Mouse (Mus musculus) forebrain, embryonic 10.5 days (tissue): ENCODE measurements around the gene Piwil4. TPM values are rescaled to one million over a fixed set of nuclear protein-coding genes. Genes with fewer than 3 reads are reported as not detected.
"Not testable (repeated sequence)": the region's sequence is repeated elsewhere in the genome, so short reads cannot be mapped to it uniquely, and the experiment has no call there.

ENCODE experiments used
- DNase-seq: peaks from one replicate; pipeline ENCODE4 v3.0.0-alpha.2; 2017; ENCODE audit warnings: low spot score; ENCODE audit errors: extremely low spot score
- H3K27ac ChIP-seq: fragments of 300-500 bp; sonication (generic); 2 replicates; pipeline ENCODE4 v1.5.1; 2016; ENCODE audit warnings: mild to moderate bottlenecking
- H3K27me3 ChIP-seq: fragments of 300-500 bp; sonication (generic); 2 replicates; pipeline ENCODE4 v1.6.1; 2016; ENCODE audit warnings: mild to moderate bottlenecking; ENCODE audit not compliant: poor library complexity, severe bottlenecking
- H3K36me3 ChIP-seq: fragments of 300-500 bp; sonication (generic); replicated peaks from 2 replicates; pipeline ENCODE4 v1.6.1; 2016; ENCODE audit warnings: mild to moderate bottlenecking, moderate library complexity
- H3K4me1 ChIP-seq: fragments of 300-500 bp; sonication (generic); 2 replicates; pipeline ENCODE4 v1.6.1; 2016
- H3K4me3 ChIP-seq: fragments of 300-500 bp; sonication (generic); 2 replicates; pipeline ENCODE4 v1.5.1; 2016; ENCODE audit warnings: mild to moderate bottlenecking, moderate library complexity
- H3K9me3 ChIP-seq: fragments of 300-500 bp; sonication (generic); 2 replicates; pipeline ENCODE4 v1.6.1; 2016; ENCODE audit warnings: mild to moderate bottlenecking, moderate library complexity
- WGBS: fragments of 180-500 bp; shearing (Covaris S2); methylation state at CpG from one replicate; pipeline ENCODE4 v1.1.7; 2016; 5-methylcytosine and 5-hydroxymethylcytosine counted together
- polyA plus RNA-seq: library from polyadenylated mRNA; unstranded; fragments of >200 nt; fragmentation: Nextera tagmentation; extraction: Ambion mirVana; gene quantifications from 2 replicates; pipeline ENCODE4 v1.2.1, GENCODE M21; 2016

Gene Piwil4
- polyA plus RNA-seq, 1 experiment from 2014 or later = 0.14 TPM

DNA sequence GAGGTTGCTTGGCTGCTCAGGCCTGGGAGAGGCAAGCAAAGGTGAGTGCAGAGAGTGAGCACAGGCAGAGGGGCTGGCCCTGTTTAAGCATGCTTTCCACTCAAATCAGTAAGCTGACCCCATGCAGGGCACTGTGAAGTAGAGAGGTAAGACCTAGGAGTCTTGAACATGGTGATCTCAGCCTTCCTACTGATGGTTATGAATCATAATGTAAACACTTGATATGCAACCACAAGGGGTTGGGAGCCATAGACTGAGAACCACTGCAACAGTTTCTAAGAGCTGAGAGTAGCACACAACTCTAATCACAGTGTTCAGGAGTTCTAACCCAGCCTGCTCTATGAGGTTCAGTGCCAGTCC is 22.2 kb downstream of the Piwil4 start:
- Histone ChIP-seq H3K4me1 (peaks cover 4% of the 10 kb centered on the region; the same call in 1 of the 2 replicates), H3K27me3 (0 out of 2 replicates have a peak, but pooled peaks cover 8% of the 10 kb centered on the region), H3K36me3 (no peaks in the 10 kb centered on the region), H3K27ac (0 out of 2 replicates have a peak overlapping the region, but pooled peaks have one; percentile 9), H3K4me3 (no peak overlapping the region), H3K9me3 (no peaks in the 10 kb centered on the region)
- no peak for DNase-seq

DNA sequence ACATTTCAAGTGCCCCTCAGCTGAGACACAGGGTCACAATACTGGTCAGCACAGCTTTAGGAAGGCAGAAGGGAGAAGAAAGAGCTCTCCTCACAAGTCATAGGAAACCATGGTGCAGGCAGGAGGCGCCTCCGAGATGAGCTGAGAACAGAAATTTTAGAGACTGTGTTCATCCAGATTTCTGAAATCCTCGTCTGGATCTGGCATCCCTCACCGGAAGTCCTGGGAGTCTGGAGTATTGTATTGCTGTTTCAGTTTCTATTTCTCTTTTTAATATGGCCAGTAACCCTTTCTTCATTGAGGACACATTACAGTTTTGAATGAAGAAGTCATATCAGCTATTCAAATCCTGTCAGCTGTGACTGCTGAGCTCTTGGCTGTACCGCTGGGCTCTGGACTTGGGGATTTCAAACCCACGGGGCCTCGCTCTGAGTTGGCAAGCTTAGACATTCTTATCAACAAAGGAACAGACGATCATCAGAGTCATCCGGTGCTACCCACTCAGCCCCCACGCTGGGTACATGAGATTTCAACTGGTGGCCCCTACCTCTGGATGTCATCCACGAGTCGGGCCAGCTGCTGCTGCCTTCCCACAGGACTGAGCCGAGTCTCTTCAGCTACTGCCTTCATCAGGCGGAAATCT is 22.7 kb downstream of the Piwil4 start:
- DNase-seq = no peak
- Histone ChIP-seq H3K9me3 (no peaks in the 10 kb centered on the region), H3K27ac (0 out of 2 replicates have a peak overlapping the region, but pooled peaks have one; percentile 9), H3K27me3 (0 out of 2 replicates have a peak, but pooled peaks cover 8% of the 10 kb centered on the region), H3K4me3 (no peak overlapping the region), H3K4me1 (peaks cover 4% of the 10 kb centered on the region; the same call in 1 of the 2 replicates), H3K36me3 (no peaks in the 10 kb centered on the region)
- WGBS = 75% methylated on average over 14 of the region's 14 CpGs

DNA sequence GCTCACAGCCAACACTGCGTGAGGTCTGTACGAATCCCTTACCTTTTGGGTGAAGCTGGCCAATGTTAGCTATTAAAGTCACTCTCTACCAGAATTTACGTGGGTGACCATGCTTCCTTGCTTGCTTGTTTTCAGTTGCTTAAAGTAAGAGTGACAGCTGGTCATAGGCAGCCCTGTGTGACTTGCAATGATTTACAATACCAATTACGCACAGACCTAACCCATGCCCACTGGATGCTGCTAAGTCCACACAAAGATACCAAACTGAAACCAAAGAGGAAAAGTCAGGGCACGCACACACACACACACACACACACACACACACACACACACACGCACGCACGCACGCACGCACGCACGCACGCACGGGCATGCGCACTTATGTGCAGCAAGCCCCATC is 25.3 kb downstream of the Piwil4 start:
- WGBS = 92% methylated on average over 15 of the region's 15 CpGs
- no peak overlapping the region for H3K27ac ChIP-seq
- no peaks in the 10 kb centered on the region for H3K9me3 ChIP-seq
- no peak overlapping the region for H3K4me3 ChIP-seq
- H3K4me1 ChIP-seq = peaks cover 4% of the 10 kb centered on the region; the same call in 1 of the 2 replicates
- no peaks in the 10 kb centered on the region for H3K36me3 ChIP-seq
- no peak for DNase-seq
- no peaks in the 10 kb centered on the region for H3K27me3 ChIP-seq

DNA sequence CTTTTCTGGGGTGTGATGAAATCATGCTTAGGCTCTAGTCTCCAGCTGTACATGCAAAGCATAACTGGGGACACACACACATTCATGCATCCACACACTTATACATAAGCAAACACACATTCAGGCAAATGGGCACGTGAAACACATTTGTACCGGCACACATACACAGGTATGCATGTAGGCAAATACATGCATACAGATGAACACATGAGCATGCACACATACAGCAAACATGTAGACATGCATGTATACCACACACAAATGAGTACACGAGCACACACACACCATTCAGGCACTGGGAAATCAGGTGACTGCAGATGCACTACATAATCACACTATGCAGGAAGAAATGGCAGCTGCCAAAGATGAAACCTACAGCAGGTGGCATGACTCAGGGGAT is 29.6 kb downstream of the Piwil4 start:
- no peaks in the 10 kb centered on the region for H3K27me3 ChIP-seq
- DNase-seq = no peak
- 87% methylated on average over 3 of the region's 3 CpGs for WGBS
- no peak overlapping the region for H3K4me3 ChIP-seq
- no peaks in the 10 kb centered on the region for H3K9me3 ChIP-seq
- H3K4me1 ChIP-seq = no peaks in the 10 kb centered on the region; the same call in 1 of the 2 replicates
- no peaks in the 10 kb centered on the region for H3K36me3 ChIP-seq
- H3K27ac ChIP-seq = no peak overlapping the region

DNA sequence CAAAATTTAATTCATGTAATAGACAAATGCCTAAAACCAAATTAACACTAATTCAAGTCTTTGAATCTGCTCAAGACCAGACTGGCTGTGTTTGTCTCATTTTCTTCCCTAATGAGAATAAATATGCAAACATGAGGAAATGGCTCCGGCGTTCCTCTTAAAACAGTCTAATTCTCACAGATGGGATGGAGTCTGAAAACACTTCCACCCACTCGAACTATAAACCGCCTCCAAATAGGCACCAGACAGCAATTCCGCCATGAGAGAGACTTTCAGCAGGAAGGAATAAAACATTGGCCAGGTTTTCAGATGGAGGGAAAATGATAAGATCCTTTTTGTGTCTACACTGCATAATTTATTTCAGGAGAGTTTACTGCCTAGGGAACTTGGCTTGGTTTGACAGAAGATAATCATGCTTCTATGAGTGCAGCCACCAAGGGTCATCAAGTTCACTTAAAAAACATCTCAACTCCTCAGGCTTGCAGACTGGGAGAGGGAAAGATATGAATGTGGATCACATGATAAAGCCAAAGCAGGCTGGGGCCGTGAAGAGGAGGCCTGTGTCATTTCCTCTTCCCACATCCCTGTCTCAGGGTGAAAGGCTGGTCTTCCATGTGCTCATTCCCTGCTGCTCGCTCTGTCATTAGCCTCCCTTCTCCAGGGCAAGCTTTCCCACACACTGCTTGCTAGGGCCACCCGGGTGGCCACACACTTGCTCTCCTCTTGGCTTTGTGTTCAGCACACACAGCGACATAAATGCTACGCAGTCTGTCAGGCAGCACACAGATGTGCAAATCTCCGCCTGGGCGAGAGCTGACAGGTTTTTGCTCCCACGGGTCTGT is 35.0 kb downstream of the Piwil4 start:
- no peak overlapping the region for H3K4me3 ChIP-seq
- 85% methylated on average over 13 of the region's 13 CpGs for WGBS

DNA sequence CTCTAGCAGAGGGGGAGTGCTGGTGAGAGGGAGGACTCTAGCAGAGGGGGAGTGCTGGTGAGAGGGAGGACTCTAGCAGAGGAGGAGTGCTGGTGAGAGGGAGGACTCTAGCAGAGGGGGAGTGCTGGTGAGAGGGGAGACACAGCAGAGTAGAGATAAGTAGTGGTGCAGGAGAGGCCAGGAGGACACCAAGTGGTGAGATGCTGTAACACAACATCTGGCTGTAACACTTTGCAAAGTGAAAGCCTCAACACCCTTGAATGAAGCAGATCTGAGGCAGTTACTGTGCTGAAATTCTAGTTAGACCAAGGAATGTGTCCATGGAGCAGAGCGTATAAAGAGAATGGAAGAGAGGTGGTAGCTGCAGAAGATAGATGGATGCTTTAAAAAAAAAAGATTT is 39.7 kb downstream of the Piwil4 start:
- H3K27me3 ChIP-seq, H3K4me3 ChIP-seq, H3K36me3 ChIP-seq, H3K27ac ChIP-seq, DNase-seq, H3K9me3 ChIP-seq, H3K4me1 ChIP-seq: not testable (repeated sequence)
- WGBS = 91% methylated on average over 1 of the region's 1 CpGs

More for the DNA sequence above, 35.0 kb downstream of the Piwil4 start:
- Histone ChIP-seq H3K36me3 (no peaks in the 10 kb centered on the region), H3K27me3 (no peaks in the 10 kb centered on the region), H3K4me1 (no peaks in the 10 kb centered on the region), H3K27ac (no peak overlapping the region), H3K9me3 (no peaks in the 10 kb centered on the region)
- no peak for DNase-seq

DNA sequence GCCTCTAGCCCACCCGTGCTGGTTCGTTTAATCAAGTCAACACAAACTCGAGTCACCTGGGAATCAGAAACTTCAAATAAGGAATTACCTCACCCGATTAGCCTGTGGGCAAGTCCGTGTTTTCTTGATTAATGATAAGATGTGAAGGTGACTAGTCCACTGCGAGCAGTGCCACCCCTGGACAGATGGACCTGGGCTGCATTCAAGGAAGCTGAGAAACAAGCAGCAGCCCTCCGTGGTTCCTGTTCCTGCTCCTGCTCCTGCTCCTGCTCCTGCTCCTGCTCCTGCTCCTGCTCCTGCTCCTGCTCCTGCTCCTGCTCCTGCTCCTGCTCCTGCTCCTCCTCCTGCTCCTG is 41.3 kb downstream of the Piwil4 start:
- DNase-seq = no peak
- H3K36me3 ChIP-seq = no peaks in the 10 kb centered on the region
- WGBS = 50% methylated on average over 7 of the region's 7 CpGs
- no peak overlapping the region for H3K27ac ChIP-seq
- H3K4me1 ChIP-seq = no peaks in the 10 kb centered on the region
- no peak overlapping the region for H3K4me3 ChIP-seq
- no peaks in the 10 kb centered on the region for H3K27me3 ChIP-seq
- no peaks in the 10 kb centered on the region for H3K9me3 ChIP-seq

DNA sequence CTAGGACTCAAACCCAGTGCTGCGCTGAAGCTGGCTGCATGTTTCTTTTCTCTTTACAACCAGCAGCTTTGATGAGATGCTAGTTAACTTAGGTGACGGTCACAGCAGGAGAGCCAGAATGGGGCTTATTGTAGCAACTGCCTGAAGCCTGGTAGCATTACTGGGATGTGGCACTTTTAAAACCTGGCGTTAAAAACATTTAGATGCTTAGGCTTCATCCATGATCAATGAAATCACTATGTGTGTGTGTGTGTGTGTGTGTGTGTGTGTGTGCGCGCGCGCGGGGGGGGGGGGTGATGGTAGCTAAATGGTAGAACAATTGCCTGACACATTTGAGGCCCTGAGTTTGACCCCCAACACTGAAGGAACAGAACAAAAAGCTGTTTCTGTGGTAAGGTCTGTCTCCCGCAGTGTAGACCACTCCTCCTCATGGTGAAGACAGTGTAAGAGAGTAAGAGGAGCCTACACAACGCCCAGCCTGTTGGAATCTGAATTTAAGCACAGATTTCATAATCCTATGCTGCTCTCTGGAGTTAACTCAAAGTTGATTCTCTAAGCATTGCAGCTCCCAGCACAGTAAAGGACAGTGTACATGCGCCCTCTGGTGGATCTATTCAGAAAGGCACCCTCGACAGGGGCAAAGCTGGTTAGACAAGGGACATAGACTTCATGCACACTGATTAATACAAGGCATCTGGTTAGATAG is 41.8 kb downstream of the Piwil4 start:
- Histone ChIP-seq H3K27ac (no peak overlapping the region), H3K4me1 (no peaks in the 10 kb centered on the region), H3K27me3 (no peaks in the 10 kb centered on the region), H3K9me3 (no peaks in the 10 kb centered on the region), H3K4me3 (no peak overlapping the region), H3K36me3 (no peaks in the 10 kb centered on the region)
- 49% methylated on average over 12 of the region's 12 CpGs for WGBS
- DNase-seq = peak; percentile 85

DNA sequence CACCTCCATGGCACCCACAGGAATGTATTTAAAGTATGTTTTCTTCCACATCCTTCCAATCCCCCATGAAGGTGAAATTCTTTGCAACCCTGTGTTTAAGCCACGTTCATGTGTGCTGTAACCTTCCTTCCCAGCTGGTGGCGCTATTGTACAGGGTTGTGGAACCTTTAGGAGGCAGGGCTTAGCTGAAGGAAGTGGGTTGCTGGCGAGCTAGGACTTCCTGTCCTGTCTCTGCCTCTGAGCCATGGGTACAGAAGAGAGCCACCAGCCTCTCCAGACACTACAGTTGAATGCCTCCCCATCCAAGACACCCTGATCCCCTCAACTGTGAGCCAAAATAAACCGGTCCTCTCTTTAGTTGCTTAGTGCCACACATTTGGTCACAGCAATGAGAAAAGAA is 42.6 kb downstream of the Piwil4 start:
- no peak for DNase-seq
- H3K36me3 ChIP-seq = no peaks in the 10 kb centered on the region
- no peaks in the 10 kb centered on the region for H3K27me3 ChIP-seq
- H3K4me3 ChIP-seq = no peak overlapping the region
- no peak overlapping the region for H3K27ac ChIP-seq
- 63% methylated on average over 4 of the region's 4 CpGs for WGBS
- H3K4me1 ChIP-seq = no peaks in the 10 kb centered on the region
- no peaks in the 10 kb centered on the region for H3K9me3 ChIP-seq

DNA sequence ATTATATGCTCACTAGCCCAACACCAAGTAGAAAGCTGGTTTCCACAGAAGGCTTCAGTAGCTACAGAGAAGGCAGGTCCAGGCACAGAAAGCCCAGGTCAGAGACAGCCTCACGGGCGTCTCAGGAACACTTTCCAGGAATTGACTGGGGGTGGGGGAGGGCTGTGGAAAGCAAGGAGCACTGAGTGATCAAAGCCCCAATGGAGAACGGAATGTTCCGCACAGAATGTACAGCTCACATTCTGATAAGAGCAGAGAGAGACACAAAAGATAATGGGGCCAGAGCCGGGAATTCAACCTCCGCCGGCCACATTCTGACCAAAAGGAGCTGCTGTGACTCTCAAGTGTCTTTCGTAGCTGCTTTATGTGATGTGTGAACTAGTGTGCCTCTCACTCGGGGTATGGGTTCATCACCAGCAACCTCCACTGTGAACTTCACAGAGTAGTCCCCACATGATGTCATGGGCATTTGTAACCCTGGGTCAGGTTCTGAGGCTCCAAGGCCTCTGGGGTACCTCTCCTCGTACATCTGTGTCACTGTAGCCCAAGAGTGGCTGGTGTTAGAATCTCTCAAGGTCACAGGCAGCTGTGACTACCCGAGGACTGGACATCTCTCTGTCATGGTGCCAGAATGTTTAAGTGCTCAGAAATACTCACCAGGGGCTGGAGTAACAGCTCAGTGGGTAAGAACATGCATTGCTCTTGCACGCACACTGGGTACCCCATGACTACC is 51.0 kb downstream of the Piwil4 start:
- no peaks in the 10 kb centered on the region for H3K27me3 ChIP-seq
- H3K27ac ChIP-seq = no peak overlapping the region
- no peaks in the 10 kb centered on the region for H3K36me3 ChIP-seq
- H3K4me1 ChIP-seq = no peaks in the 10 kb centered on the region
- H3K4me3 ChIP-seq = no peak overlapping the region
- no peaks in the 10 kb centered on the region for H3K9me3 ChIP-seq
- DNase-seq = no peak
- WGBS = 89% methylated on average over 12 of the region's 12 CpGs

DNA sequence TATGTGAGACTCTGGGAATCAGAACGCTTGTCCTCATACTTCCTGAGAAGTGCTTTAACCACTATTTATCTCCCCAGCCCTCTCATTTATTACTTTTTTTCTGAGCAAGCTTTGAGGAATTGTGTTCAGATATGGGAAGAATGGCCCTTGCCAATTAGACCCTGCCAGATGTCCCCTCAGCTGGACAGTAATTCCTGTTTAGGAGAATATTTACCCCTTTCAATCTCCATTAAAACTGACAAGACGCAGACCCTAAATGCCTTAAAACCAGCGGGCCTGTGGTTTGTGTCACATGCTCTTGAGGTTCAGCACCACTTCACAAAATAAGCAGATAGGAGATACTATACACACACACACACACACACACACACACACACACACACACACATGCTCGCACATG is 56.2 kb downstream of the Piwil4 start:
- Histone ChIP-seq H3K27ac (no peak overlapping the region), H3K4me1 (no peaks in the 10 kb centered on the region), H3K36me3 (no peaks in the 10 kb centered on the region), H3K4me3 (no peak overlapping the region), H3K27me3 (no peaks in the 10 kb centered on the region), H3K9me3 (no peaks in the 10 kb centered on the region)
- no peak for DNase-seq
- WGBS = 89% methylated on average over 4 of the region's 4 CpGs

DNA sequence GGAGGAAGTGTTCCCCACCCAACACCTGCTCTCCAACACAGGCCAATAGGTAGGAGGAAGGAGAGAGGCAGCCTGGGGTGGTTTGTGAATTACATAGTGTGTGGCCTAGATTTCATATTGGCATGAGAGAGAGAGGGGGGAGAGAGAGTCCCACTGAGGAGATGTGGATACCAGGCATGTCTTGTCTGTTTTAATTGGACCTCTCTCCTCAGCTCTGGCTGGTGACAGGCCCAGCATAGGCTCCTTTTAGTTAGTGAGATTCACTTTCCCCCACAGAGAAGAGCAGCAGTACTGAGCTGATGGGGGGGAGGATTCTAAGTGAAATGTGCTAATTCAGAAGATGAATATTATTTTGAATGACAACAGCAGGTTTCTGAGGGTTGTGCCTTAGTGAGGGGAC is 57.8 kb downstream of the Piwil4 start:
- Histone ChIP-seq H3K36me3 (no peaks in the 10 kb centered on the region), H3K27ac (no peak overlapping the region), H3K4me1 (no peaks in the 10 kb centered on the region), H3K9me3 (0 out of 2 replicates have a peak, but pooled peaks cover 8% of the 10 kb centered on the region), H3K4me3 (no peak overlapping the region), H3K27me3 (no peaks in the 10 kb centered on the region)
- no peak for DNase-seq
